Mouse (Mus musculus) heart, adult 11 months (tissue): ENCODE data around the gene Uap1.

Experiments used
- DNase-seq: peaks from one replicate; pipeline ENCODE4 v3.0.0; 2022

Uap1 gene

DNA sequence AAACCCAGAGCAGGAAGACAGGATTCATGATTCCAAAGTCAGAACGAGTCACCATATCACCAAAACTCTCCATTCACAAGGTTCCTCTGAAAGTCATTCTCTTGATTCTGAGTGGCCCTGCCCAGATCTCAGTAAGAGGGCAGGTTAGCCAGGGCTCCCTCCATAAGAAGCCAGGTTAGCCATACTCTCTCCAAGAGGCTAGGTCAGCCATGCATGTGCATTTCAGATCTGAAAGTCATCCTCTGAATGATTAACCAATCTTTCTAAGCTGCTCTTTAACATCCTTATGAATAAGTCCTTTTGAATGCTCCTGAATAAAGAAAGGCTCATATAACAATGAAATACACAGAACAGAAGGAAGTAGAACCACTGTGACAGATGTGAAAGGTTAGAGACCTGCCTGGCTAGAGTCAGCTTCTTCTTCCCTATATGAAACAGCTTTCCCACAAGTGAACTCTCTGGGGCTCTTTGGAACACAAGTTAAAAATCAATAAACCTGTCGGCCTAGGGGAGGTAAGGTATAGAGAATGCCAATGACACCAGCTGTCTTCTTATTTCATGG, 10.6 kb downstream of the Uap1 start:
- DNase-seq, result no peak

DNA sequence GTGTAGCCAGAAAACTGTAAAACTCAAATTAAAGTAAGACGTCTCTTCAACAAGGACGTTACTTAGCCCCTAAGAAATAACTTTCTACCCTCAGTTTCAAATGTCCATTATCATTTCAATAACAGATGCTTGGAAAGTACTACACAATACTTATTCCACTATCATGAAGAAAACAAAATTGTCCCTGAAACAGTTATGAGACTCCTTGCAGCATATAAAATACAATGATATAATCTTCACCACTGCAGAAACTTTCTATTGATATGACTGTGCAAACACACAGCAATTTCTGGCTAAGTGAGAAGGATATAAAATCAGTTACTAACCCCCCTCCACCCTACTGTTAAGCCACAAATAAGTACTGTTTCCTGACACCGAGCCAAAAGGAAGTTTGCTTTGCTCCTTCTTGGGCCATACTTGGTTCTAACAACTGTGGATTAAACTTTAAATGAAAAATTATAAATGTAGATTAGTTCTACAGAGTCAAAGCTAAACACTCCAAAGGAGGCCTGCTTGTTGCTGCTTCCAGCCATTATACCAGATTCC, 11.3 kb downstream of the Uap1 start:
- no peak for DNase-seq

DNA sequence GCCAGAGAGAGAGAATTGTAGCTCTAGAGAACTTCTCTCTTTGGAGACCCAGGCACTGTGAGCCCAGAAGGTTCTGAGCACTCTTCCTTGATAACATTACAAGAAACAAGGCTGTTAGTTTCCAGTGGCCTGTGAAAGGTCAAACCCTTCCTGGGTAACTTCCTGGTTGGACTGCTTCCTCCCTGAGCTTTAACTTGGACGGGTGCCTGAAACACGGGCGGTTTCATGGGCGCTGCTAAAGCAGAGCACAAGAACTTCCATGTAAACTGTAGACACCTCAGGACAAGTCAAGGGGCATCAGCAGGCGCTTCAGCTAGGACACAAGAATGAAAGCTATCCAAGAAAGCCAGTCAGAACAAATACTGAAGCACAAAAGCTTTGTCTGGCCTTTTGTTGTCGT, 12.9 kb downstream of the Uap1 start:
- DNase-seq, result peak; percentile 96

DNA sequence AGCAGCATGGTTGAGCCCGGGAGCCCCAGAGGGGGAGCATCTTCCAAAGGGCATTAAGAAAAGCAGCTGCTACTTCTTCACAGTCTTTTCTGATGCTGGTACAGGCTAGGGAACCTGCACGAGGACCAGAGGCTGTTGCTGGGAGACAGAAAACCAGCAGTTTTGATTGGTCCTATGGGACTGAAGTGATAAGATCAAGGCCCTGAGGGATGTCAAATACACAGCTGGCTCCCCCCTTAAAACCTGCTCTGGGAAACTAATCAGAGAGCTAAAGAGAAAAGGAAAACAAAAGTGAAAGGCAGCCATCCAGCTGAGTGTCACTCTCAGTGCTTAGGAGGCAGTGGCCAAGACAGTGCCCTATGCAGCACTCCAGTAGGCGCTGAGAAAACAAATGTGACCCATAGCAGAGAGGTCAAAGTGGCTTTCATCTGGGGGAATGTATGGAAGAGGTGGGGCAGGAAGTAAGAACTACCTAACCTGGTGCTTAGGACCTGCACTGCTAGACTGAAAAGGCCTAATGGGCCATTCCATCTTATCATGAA, 14.3 kb downstream of the Uap1 start:
- peak; percentile 96 for DNase-seq

DNA sequence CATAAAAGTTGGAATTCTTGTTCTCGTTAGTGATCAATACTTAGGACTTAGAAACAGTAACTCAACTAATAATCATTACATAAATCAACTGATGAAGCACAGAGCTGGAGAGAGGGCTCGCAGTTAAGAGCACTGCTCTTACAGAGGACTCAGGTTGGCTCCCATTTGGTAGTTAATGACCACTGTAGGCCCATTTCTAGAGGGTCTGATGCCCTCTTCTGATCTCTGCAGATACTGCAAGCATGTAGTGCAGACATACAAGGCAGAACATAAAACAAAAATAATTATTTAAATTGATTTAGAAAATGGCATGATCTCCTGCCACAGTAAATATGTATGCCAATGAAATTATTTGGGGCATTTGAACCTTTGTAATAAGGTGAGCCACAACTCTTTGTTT, 15.1 kb downstream of the Uap1 start:
- peak; percentile 86 for DNase-seq

DNA sequence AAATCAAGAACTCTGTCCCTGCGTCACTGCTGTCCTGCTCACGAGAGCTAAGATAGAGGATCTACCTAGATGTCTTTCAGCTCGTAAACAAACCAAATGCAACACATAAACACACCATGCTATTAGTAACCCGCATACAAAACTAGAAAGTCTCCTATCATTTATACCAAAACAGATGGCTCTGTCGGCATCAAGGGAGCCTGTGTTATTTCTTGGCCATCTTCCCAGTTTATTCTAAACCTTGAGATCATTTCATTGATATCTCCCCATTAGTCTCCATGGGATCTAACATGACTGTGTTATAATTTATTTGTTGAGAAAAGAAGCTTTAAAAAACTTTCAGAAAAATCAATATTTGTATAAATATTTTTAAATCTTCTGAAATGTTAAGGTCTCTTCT, 19.0 kb downstream of the Uap1 start:
- no peak for DNase-seq

DNA sequence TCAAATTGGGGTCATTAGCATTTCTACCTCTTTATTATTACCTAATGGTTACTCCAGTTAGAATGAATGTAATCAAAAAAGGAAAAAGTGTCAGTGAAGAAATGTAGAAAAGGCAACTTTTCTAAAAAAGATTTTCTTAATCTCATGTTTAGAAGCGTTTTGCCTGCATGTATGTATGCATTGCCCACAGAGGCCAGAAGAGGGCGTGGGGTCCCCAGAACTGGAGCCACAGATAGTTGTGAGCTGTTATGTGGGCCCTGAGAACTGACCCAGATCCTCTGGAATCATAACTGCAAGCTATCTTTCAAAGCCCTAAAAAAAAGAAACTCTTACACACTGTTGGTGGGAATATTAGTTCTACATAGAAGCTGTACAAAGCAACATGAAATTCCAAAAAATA, 19.5 kb downstream of the Uap1 start:
- DNase-seq, result no peak

DNA sequence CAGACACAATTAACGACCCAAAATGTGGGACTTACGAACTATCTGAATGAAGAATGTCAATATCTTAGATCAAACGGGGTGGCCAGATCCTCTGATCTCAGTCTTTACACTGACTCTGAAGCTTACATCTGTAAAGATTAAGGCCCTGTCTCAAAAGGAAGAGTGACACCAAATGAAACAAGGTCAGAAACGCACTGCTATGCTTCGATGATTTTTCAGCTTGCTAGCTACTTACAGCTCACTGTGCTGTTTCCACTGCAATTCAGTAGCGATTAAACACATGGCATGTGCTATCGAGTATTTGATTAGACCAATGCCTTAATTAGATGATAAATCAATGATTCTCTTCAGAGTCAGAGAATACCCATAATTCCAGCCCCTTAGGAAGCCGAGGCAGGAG, 20.8 kb downstream of the Uap1 start:
- no peak for DNase-seq

DNA sequence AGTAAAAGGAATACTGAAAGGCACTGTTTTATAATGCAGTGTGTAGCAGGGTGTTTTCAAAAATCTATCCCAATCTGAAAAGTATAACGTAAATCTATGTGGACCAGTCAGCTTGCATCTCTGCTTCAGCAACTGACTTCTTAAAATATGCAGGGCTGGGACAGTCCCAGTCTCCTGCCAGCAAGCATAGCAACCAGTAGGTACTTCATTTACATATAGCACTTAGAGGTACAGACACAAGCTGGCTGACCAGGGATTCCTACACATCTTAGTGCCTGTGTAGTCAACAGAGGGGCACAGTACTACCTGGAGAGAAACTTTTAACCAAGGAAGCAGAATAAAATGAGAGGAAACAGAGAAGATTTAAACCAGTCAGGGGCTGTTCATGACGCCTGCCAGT, 22.2 kb downstream of the Uap1 start:
- no peak for DNase-seq

DNA sequence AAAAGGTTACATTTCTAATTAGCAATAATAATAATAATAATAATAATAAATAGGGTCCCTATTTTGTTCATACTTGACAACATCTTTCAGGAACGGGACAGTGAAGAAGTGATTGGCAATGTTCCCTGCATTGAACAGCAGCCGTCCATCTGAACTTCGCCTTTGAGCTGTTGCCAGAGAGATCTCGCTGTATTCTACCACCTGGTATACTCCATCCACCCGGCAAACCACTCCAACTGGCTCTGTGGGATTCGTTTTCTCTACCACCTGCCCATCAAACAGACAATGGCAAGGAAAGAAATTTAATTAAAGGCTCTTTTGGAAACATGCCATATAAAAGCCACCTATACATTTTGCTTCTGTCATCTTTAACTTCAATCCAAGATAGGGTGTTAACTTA, 23.9 kb downstream of the Uap1 start:
- DNase-seq, result no peak

DNA sequence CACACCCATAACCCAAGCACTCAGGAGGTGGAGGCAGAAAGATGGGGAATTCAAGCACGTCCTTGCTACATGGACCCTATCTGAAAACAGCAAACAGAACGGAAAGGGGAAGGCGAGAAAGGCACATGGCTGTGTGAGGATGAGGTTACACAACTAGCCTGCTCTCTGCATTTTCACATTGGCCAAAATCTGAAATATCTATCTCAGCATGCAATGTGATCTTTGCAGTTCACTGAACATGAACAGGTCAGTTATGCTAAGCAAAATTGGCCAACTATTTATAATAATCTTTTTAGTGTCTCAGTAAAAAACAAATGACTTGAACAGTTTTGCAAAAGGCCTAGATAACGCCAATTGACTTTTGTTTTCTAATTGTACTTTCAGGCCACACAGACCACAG, 25.0 kb downstream of the Uap1 start:
- no peak for DNase-seq

DNA sequence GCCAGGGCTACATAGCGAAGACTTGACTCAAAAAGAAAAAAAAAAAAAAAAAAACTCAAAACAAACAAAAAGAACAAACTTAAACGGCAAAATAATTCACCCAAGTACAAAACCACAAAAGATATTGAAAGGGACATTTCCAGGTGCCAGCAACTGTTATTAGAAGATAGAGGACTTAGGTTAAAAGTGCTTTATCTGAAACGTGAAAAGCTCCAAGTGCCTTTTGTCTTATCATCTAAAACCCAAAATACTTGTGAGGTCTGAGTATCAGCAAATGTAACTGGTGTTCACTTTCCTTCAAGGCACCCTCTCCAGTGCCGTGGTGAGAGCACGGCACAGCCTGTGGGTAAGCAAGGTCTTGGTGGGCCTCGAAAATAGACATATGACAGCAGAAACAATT, 26.2 kb downstream of the Uap1 start:
- DNase-seq, result no peak

DNA sequence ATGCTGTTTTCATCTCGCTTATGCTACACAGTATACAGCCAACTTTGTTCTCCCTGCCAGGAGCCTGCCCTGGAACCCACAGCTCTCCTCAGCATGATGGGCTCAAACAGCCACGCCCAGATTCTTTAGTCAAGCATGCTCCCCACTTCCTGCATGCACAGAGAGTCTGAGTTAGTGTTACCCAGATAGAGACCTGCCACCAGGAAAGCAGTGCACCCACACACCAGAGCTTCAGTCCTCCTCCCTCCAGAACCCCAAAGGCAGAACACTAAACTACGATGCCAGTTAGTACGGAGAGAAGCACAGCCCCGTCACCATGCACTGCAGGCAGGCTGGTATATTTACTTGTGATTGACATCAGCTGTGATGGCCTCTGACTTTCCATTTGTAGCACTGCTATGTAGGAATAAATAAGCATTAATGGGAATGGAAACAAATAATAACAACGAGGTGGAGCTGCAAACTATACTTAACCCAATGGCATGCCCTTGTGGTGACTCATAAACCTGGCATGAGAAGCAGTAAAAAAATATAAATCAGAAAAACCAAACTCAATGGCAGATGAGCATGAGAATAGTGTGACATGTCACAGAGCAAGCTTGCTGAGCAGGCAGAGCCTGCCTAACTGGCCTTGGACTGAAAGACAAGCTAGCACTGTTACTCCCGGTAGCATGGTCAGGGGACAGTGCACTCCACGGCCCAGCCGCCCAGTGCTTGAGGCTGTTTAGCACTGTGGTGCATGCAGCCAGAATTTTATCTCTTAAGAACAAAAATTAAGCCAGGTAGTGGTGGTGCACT, 26.9 kb downstream of the Uap1 start:
- DNase-seq, result no peak

DNA sequence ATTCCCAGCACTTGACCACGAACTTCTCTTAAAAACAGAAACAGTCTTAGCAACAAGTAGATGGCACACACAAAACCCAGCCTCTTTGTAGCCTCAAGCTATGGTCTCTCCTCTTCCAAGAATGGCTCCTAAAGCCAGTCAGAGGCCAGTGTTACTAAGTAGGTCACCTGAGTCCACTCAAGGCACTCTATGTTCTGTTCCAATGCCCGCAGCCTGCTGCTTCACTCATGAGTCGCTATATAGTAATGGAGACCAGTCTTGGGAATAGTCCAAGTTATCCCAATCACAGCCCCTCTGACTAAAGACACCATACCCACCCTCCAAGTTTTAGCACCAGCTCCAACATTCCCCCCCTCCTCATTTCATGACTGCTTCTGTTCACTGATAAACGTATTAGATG, 29.2 kb downstream of the Uap1 start:
- DNase-seq, result no peak

DNA sequence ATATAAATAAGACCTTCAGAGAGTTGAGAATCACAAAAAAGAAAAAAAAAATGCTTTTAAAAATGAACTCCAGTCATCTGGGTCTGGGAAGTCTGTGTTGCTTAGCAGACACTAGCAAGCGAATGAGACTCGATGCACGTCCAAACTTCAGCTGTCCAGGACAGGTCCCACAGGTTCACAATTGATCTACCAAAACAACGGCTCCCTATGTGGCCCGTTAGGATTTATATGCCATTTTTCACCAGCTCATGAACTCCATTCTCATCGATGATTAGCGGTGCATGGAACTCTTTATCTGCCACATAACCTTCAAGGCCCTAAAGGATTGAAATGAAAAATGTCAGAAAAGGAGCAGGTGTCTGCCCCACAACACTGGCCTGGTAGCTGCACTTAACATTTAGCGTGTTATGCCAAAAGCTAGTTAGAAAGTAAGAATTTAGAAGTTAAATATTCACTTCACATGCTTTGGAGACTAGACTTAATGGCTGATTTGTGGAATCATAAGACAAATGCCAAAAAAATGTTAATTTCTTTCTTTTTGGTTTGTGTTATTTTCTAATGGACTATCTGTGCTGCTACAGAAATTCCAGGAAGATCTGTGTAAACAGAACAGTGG, 32.4 kb downstream of the Uap1 start:
- peak; percentile 53 for DNase-seq

DNA sequence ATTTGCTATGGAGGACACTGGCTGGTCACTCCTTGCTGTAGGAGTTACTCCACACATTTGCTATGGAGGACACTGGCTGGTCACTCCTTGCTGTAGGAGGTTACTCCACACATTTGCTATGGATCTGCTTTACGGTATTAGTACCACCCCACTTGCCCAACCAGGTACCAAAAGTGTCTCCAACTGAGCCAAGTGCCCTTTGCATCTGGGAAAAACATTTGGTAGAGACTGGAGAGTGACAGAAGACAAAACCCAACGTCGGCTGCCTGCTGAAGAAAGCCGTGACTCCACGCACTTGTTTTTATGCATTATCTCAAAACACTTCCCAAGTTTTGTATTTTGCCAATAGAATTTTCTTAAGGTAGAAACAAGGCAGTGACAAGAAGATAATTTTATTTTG, 33.1 kb downstream of the Uap1 start:
- peak; percentile 23 for DNase-seq

DNA sequence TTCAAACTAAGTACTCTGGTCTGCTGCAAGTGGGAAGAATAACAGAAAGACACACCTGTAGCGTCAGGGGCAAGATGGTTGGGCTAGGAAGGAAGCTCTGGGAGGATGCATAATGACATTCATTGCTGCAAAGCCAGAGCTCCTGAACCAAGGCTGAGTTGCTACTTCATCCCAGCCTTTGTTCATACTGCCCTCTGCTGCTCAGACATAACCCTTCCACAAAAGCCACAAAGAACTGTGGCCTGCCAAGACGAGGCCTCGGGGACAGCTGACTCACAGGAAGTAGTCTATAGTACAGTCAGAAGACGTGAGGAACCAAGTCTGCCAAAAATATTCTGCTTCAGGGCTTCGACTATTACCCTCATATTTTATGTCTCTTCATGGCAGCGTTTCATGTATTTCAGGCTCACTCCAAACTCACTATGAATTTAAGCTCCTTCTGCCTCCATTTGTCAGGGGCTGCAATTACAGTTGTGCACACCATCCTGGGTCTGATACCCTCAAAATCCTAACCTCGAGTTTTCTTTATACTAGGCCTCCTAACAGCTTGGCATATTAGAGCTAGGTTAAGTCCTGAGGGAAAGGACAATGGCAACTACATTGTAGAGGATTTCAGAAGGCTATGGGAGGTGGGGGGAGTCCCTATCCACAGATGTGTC, 38.3 kb downstream of the Uap1 start:
- peak; percentile 97 for DNase-seq

DNA sequence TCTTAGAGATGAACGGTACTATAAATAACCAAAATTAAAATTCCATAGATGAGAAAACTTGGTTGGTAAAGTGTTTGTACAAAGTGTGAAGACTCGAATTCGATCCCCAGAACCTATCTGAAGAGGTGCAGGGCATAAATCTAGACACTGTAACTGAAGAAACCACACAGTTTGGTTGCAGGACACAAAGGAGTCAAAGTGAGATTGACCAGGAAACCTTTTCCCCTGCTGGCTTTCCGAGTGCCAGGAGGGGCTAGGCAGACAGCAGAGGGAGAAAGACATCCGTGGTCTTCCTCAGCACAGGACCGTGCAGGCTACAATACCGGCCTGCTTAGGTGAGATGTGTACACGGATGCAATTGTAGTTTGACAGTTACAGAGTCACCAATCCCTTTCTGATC, 40.5 kb downstream of the Uap1 start:
- DNase-seq, result peak; percentile 41

DNA sequence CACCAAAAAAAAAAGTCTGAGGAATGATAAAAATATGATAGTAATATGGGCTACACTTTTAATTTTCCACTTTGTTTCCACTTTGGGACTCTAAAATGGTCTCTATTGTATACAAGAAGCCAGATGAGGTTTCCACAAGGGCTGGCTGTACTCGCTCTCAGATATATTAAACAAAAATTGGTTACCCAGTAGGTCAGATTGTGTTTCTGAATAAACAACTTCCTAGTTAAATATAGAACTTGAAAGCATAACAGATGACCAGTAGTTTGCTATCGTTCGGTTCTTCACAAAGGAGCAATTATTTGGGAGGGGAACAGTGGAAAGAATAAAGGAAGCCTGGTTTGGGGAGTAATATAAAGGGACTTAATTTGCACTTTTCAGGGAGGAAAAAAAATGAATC, 43.8 kb downstream of the Uap1 start:
- DNase-seq, result no peak

DNA sequence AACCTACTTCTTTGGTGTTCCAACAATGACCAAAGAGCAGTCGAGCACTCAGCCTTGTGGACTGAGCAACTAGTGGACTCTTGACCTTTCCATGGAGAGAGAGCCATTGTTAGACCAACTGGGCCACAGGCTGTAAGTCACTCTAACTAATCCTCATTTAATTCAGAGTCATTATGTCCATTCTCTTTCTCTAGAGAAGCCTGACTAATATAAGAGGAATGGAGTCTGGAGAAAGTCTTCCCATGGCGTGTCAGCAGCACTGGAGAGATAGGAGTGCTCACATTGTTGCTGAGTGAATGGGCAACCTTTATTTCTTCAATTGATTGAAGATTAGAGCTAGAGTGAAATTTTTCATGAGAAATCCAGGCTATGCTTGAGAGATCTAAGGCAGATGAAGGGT, 50.1 kb downstream of the Uap1 start:
- no peak for DNase-seq

DNA sequence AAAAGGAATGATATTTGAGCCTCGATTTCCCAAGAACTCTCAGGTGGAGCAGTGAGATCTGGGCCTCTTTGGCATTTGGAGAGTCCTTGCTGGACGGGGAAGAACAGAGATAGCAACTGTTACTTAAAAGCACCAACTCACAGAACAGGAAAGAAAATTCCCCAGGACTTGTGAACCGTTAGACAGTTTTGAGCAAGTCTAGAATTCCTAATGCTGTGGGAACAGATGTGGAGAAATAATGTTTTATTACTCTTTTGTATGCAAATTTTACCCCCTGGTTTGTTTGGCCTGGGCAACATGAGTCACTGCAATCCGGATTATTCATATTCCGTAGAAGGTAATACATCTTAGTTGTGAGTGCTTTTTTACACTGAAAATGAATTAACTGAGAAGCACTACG, 61.1 kb downstream of the Uap1 start:
- no peak for DNase-seq

DNA sequence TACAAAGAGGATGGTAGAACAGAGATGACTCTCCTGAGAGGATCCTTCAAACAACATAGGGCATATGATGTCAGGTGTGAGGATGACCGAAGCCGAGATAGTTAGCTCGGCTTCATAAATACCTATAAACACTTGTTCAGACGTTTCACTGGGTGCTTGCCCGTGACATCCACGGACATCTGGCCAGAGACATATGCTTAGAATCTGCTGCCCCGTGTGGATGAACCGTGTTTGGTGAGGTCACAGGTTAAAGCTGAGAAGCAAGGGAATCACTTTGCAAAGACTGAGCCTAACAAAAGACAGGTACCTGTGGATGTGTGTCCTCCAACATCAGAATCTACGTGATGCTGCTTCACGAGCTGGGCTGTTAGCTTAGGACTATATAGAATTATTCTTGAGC, 62.5 kb downstream of the Uap1 start:
- DNase-seq, result peak; percentile 71

DNA sequence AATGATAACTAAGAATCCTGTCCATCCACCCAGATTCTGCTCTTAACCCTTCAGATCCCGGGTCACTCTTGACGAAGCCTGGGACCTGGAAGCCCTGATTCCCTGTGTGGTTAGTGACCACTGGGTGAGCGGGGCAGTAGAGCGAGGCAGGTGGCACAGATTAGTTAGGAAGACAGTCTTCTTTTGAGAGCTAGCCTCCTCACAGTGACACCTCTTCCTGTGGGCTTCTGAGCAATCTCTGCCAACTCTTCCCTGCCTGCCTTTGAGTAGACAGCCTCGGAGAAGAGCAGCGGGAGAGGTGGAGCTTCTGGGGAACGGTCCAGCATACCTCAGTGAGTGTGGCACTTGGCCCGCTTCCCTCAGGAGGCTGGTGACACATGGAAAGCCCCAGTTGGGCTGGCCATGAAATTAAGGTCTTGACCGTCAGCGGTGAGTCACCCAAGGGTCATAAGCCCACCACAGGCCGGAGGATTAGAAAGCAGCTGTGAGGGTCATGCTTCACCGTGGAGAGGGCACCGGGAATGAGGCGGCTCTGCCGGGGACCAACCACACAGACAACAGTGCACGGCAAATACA, 63.0 kb downstream of the Uap1 start:
- DNase-seq, result peak; percentile 85
